Mouse (Mus musculus) natural killer cell, adult 2 months (primary cell): ENCODE data around the gene Trak2.
A peak's percentile ranks its signal among the peaks of the same experiment; 100 is the strongest.
"Not testable (repeated sequence)": the region's sequence is repeated elsewhere in the genome, so short reads cannot be mapped to it uniquely, and the experiment has no call there.

Experiments
- DNase-seq, 2 experiments: peaks; one replicate each; pipeline ENCODE4 v3.0.0; 2022; ENCODE audit warnings: low spot score in 2 of 2

Trak2 gene

DNA sequence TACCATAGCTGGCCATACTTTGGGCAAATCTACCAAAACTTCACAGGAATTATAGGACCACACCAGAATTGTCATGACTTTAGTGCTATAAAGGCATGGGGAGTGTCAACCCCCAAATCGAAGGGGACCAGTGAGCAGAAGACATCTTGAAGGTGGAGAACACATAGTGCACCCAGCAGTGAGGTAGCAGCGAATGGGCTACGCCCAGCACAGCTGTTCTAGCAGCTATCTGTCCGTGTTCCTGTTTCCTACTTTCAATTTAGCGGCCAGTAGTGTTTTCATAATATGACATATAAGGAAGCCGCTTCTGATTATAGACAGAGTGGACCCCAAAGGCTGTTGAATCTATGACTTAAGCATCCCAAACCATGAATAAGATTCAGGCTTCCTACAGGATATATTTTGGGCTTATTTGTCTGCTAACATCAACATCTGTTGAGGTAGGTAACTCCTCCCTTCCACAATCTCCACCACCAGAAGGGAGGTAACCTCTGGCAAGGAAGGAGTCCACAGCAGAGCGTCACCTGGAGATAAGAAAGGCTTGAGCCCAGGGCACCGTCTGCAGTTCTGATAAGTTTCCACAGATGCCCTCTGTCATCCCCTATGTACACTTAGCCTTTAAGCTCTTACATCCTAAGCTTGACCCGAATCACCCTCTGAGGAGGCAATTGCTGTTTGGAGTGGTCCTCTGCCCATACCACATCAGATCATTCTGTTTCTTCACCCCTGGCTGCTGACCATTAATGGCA lies 19.4 kb downstream of the Trak2 start:
- DNase-seq: peak; percentile 34 to 57

DNA sequence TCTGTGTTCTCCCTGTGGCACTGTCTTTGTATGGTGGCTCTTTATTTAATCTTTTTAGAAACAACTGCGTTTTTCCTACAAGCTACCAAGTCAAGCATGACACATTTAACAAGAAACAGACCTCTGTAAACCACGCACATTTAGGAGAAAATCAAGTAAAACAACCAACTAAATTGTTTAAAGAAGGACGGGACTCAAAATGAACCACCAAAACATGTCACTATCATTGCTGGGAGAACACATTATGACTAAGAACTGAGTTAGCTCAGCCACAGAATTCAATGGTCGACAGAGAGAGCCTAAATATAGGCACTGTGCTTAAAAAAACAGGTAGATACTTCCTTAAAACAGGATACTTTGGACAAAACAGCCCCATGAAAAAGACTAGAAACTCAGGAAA lies 20.2 kb downstream of the Trak2 start:
- DNase-seq: no peak

DNA sequence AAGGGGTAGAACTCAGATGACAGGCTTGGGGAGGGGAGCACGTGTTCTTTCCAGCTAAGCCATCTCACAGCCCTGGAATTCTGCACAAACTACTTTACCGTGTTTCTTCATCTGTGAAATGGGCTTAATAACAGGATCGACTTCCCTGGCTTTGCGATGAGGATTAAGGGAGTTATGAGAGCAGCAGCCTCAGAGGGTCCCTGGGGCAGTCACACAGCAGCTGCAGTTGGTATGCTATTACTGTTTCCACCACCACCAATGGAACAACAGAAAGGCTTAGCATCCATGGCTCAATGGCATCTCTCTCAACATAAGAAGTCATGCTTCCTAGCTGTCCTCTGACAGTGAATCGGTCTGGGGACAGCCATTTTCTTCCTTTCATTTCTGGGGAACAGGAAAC lies 20.7 kb downstream of the Trak2 start:
- DNase-seq: no peak

DNA sequence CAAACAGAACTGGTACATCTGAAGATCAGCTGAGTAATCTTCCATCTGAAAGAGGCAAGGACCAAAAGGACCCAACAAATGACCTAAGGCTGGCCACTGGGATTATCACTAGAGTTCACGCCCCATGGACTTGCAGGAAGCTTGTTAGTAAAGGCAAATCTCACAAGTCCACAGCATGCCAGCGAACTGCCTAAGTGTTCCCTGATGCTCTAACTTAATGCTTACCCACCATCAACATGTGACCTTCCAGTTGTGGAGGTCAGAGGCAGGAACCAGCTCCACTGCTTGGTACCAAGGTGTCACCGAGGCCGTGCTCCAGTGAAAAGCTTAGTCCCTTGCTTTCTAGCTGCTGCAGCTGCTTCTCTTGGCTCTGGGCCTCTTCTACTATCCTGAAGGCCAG lies 21.4 kb downstream of the Trak2 start:
- DNase-seq: no peak

DNA sequence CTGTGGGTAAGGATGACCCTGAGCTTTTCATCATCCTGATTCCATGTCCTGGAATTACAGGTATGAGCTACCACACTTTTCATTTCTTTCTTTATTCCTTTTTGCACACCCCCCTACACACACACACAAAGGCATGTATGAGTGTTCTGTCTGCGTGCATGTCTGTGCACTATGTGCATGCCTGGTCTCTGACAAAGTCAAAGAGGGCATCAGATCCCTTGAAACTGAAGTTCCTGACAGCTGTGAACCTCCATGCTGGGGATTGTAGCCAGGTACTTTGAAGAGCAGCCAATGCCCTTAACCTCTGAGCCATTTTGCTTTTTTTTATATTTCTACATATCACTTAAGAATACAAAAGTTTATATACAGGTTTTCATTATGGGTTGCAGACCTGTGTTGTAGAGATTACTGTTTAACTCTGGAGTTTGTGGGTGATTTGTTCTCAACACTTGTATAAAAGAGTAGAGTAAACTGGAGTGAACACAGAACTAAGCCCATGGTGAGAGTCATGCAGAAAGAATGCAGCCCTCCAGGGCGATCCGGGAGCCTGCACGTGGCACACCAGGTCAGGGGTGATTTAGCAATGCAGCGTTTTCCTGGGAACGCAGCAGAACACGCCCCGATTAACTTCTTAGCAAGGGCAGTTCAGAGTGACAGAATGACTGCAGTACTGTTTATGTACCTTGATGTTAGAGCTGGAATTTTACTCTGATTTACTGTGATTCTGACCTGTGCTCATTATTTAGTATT lies 22.2 kb downstream of the Trak2 start:
- no peak for DNase-seq

DNA sequence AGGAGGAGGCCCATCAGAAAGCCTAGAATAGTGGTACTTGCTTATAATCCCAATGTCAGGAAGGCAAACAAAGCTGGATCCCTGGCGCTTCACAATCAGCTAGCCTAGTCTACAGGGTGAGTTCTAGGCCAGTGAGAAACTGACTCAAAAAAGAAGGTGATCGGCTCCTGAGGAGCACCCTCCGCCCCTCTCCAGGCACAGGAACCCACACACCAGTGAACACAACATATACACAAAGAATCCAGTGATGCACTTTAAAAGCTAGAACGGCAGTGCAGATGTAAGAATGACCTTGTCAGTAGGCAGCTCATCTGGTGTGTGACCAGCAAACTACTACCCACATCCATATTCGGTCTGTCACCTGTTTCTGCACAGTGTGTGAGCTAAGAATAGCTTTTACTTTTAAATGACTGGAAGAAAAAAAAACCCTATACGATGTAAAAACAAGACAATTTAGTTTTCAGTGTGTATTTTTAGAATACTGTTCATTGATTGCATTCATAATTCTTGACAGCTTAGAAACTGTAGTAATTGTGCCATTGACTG lies 23.6 kb downstream of the Trak2 start:
- DNase-seq: no peak

DNA sequence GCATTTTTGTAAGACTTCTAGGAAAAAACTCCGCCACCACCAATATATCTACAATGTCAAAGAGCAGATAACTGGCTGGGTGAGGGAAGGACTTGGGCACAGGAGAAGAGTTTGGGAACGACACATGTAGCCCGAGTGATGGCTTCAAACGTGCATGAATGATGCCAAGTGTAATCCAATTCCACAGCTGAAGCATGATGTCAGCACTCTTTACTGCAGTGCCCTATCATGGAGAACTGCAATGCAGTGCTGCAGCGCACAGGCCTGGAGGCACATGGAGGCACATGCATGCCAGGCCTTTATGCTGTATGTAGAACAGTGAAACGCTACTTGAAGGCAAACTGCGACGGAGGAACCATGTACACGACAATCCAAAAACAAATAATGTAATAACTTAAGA lies 26.5 kb downstream of the Trak2 start:
- DNase-seq: no peak

DNA sequence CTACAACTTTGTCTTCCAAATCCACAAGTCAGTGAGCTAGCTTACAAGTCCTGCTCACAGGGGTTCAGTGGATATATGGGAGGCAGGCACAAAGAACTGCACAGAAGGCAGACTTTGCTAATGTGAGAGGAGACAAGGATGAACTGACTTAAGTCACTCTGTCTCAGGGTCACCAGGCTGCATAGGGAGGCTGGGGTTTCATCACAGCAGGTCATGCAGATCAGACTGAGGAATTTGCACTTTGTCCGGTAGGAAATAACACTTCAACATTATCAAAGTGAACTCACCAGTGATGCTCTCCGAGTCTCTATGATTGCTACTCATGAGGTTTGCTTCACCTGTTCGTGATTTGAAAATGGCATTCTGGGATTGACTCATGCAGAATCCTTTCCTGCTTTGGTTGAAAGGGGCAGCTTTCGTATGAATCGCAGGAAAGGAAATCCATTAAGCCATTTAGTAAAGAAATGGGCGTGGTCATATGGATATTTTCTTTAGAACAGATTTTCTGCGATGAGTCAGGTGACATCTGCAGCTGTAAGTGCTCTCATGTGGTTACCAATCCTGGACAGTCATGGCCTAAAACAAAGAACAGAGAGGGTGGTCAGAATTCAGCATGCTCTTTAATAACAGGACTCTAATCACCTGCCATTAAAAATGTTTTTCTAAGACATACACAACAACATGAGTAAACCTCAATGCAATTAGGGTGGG lies 27.1 kb downstream of the Trak2 start:
- no peak for DNase-seq

DNA sequence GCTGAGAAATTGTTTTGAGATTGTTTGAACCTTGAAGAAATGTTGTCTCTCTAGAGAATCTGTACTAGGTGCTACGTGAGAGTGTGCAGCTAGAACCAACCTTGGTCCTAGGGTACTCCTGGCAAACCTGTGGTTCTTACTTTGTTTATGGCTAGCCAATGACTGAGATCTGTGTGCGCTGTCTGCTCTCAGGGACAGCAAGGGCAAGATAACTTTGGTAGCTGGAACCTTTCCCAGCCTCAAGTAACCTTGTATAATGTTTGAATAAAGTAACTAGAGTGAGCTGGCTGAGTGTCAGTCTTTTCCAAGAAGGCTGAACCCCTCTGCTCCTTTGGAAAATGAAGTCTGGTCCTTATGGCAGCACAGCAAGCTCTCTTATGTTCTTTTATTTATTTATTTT lies 27.7 kb downstream of the Trak2 start:
- DNase-seq: no peak

DNA sequence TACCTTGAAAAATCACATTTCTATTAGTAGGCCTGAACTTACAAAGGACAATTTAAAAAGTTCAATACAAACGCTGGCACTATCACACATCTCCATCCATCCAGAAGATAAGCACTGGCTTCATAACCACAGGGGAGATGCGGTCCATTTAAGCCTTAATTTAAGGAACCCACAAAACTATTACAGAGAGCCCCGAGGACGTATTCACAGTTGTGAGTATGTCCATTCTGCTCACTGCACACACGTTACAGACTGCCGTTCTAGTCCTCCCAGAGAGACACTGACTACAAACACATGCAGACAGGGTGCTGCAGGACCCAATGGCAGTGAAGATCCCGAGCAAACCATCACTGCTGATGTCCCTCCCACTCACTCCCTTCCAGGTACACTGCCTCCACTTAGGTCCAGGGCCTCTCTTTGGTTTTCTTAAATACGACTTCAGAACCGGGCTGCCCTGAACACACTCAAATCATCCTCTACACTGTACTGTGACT lies 35.6 kb downstream of the Trak2 start:
- DNase-seq: no peak

DNA sequence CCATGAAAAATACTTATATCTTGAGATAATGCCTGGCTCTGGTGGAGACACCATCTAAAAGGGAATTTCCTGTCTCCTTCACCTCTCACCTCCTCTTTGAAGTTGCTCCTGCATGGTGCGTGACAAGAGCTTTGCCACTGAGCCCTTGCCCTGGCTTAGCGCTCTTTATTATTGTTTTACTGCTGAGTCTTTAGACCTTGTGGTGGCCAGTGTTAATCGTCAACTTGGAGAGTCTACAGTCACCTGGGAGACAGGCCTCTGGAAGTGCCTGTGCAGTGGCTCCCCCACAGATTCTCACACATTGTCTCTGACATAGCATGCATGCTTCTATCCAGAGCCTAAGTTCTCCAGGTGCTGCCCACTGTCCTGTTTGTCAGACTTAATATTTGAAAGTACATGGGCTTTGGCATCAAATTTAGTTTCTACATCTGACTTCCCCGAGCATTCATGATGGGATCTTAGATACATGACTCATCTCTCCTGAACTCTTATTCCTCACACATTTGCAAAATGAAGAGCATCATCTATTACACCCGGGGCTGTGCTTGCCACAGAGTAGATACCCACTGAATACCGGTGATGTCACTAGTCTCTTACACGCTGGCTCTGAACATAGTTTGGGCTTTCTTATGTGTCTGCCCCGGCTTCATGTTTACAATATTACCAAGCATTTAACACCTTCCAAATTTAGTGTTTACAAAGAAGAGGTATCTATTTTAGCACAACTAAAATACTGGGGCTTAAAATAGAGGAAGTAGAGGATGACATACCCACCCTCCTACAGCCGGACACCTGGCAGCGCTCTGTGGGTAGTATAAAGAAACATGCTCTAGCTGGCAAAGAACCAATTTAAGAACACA lies 36.3 kb downstream of the Trak2 start:
- DNase-seq: no peak

DNA sequence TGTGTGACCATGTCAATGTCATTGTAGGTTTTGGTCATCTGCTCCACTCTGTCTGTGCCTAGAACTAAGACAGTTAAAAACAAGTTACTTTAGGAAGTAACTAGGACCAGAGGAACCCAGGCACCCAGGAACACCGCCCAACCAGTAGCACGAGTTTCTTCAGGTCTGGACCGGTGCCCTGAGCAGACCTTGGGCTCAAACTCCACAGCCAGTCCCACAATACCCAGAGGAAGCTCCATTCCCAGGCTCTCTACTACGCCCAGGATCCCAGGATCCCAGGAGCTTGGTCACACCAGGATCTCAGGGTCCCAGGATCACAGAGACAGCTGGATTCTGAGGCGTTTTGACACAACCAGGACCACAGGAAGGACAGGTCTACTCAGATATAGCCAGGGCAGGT lies 46.6 kb downstream of the Trak2 start:
- DNase-seq: no peak

DNA sequence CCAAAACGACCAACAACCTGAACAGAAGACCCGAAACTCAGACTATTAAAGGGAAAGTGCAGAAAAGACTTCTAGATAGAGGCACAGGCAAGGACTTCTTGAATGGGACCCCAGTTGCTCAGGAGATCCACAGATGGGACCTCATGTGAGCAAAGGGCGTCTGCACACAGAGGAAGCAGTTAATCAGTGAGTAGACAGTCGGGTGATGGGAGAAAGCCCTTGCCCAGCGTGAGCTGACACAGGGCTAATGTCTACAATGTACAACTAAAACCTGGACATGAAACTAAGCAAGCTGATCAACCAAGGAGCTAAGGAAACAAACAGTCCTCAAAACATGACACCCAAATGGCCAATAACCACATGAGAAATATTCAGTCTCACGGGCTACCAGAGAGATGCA lies 55.7 kb downstream of the Trak2 start:
- DNase-seq: no peak

DNA sequence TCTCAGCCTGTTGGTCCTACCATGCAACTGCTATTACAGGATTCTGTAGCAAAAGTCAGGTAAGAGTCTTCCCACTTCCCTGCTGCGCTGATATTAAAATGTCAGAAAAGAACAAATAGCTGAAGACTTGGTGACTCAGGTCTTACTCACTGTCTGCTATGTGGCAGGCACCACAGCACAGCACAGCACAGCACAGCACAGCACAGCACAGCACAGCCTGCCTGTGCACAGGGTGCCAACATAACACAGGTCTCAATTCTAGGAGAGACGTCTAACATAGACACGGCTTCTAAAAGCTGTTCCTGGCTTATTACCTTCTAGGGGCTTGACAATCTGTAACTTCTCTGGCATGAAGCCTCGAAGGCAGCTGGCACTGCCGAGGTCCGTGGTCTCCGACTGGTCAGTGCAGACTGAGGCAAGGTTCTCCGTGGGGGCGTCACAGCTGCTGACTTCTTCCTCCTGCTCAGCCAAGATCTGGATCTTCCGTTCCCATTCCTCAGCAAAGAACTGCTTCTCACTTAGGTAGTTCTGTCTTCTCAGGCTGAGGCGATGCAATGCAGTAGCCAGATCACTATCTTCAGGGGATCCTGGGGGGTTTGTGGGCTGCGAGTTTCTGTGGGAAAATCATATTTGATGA lies 63.5 kb downstream of the Trak2 start:
- DNase-seq: no peak

DNA sequence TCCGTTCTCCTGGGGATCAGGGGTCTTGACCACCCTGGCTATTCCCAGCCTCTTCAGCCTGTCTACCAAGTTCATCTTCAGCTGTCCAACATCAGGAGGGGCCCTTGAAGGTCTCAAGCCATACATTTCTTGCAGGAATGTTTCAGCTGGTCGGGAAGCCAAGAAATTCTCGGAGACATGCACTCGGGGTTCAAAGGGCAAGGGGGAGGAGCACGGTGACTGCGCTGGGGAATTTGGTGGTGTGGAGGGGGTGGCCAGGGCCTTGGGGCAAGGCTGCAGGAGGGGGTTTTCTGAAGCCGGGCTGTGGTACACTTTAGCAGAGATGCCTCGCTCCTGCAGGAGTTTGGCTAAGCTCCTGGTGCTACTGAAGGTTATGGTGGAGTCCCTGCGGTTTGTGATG lies 69.5 kb downstream of the Trak2 start:
- no peak for DNase-seq

DNA sequence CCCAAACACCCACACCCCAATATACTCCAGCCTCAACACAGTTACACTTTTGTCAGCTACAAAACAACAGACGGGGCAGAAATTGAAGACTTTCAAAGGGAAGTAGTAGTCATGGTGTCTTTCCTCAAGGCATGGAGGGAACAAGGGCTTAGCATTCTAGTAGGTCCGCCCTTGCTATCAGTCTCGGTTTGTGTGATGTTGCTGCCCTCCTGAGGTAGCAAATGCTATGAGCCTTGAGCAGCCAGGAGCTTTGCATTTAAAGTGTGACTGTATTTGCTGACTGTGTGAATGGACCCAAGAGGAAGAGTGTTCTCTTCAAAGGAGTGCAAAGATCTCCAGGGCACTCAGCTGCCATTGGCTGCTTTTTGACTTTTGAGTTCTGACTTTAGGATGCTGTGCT lies 75.7 kb downstream of the Trak2 start:
- DNase-seq: peak in 1 of 2 experiments; percentile 32

DNA sequence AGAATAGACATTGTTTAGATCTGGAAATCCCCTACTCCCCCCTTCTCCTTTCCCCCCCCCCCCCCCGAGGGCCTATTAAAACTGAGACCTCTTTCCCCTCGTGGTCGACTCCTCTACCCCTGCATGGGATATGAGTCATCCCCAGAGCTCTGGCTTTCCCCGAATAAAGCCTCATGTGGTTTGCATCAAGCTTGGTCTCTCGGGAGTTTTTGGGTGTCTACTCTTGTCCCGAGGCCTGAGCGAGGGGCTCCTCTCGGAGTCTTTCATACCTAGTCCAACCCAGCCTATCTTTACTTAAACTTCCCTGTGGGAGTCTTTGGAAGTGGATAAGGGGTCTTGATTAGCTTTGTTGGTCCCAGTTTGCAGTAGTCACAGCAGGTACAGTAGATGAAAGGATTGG lies 80.8 kb downstream of the Trak2 start:
- DNase-seq: not testable (repeated sequence)

DNA sequence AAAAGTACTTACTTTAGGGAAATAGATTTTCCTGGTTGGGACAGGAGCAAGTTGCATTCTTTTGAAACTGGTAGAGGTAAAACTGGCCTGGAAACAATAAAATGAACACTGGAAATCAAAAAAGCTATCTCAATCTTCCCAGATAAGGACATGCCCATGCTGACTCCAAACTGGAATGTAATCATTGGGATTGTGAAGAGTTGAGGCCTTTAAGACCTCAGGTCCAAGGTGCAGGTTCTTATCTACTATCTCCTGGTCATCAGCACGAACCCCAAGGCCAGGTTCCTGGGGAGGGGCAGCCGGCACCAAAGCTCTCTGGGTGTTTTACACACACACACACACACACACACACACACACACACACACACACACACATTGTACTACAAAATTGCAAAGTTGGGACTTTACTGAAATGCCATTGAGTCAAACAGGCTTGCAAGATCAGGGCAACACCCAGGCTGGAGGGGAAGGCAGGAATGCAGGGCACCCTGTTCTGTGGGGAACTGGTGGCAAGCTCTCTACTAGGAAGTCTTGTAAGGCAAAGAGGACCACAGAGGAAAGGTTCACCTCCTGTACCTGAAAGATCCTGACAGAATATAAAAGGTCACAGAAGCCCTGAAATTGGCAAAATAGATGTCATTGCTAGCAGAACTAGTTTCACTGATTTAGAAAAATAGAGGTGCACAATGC lies 81.6 kb downstream of the Trak2 start:
- not testable (repeated sequence) for DNase-seq

DNA sequence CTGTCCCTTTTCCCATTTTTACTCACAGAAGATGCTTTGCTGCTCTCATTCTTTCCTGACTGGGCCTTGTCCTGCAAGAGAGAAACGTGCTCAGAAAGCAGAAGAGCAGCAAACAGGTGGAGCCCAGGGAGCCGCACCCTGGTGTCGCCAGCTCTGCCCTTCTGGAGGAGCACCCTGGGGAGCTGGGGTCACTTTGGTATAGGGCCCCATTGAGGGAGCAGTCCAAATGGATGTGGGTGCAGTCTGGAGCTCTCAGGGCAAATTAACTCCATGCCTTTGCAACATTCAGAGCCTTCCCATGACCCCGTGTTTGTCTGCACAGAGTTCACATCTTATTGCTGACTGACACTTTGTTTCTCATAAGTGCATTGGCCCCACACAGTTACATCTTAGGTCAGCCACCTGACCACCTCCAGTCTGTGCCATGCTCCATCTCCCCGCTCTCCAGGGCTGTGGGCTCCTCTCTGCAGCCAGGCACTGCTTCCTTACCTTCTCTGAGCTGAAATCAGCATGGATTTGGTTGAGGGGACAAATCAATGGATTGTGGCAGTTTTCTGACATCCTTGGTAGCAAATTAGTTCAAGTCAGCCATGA lies 82.4 kb downstream of the Trak2 start:
- not testable (repeated sequence) for DNase-seq
